Mouse (Mus musculus) olfactory bulb, adult 2 months (tissue): ENCODE data around the gene Pan2.

Experiments
- CTCF ChIP-seq: fragments of 200-500 bp; IDR thresholded peaks from 2 replicates; pipeline ENCODE4 v1.5.1; 2012; ENCODE audit warnings: low read depth, mild to moderate bottlenecking, low read length, moderate library complexity; ENCODE audit not compliant: insufficient read depth
- POLR2A ChIP-seq: fragments of 200-500 bp; IDR thresholded peaks from 2 replicates; pipeline ENCODE4 v1.6.1; 2012; ENCODE audit warnings: mild to moderate bottlenecking, low read depth, low read length, moderate library complexity; ENCODE audit not compliant: insufficient read depth

DNA sequence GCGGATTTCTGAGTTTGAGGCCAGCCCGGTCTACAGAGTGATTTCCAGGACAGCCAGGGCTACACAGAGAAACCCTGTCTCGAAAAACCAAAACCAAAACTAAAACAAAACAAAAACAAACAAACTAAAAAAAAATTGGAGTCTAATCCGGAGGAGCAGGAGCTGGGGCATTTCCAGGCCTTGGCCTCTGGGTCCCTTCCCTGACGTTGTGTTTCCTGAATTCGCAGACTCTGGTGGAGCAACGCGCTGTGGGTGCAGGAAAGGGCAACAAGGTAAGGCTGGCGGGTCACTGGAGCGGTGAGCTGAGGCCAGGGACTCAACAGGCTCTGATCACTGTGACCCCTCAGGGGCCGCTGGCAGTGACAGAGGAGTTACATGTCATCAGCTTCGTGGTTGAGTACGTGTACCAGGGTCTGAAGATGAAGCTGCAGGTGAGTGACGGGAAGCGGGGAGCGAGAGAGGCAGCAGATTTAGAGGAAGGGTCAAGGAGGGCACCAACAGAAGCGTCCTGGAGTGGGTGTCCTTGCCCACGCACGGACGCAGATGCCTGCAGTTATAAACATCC lies 20.2 kb upstream of the Pan2 start:
- TF ChIP-seq CTCF = no peak
- no peak for TF ChIP-seq POLR2A
